Mouse (Mus musculus): ENCODE data around the gene Hist1h2bg.

DNA sequence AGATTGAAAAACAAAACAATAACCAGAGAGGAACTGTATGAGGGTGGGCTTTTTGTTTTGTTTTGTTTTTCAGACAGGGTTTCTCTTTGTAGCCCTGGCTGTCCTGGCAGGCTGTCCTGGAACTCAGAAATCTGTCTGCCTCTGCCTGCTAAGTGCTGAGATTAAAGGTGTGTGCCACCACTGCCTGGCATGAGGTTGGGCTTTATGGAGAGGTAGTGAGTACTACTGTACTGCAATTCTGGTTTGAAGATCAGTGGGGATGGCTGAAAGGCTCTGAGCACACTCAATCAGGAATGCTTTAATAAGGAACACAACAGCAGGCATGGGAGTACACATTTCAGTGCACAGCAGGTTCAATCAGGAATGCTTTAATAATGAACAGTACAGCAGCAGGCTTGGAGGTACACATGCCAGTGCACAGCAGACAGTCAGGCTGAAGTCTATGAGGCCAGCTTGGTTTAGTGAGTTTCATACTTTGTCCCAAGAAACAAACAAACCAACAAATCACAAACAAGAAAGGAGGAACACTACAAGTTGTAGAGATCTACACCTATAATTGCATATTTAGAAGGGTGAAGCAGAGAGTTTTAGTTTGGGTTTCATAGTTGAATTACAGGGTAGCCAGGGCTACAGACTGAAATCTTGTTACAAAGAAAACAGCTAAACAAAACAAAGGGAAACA, 12.3 kb downstream of the Hist1h2bg start:
- no peak for TF ChIP-seq CTCF (IDR thresholded peaks at IDR 0.05)
- no peak for TF ChIP-seq EP300 (IDR thresholded peaks at IDR 0.05)

All from lung, postnatal 0 days (tissue).